Mouse (Mus musculus) left cerebral cortex, adult 2 months (tissue): Measurements from ENCODE around the gene Uck1. TPM values are rescaled to one million over a fixed set of nuclear protein-coding genes. Genes with fewer than 3 reads are reported as not detected.
A peak's percentile ranks its signal among the peaks of the same experiment; 100 is the strongest.
"Not testable (repeated sequence)": the region's sequence is repeated elsewhere in the genome, so short reads cannot be mapped to it uniquely, and the experiment has no call there.

Experiments
- DNase-seq, 2 experiments: peaks; one replicate each; pipeline ENCODE4 v3.0.0; 2021 to 2022; ENCODE audit warnings: low spot score in 2 of 2, mixed read lengths in 1 of 2; ENCODE audit errors: extremely low spot score in 1 of 2
- H3K27ac ChIP-seq: fragments of 200-600 bp; 2 replicates; pipeline ENCODE4 v1.8.1; 2022
- H3K4me3 ChIP-seq: fragments of 200-600 bp; 2 replicates; pipeline ENCODE4 v1.8.1; 2022
- CTCF ChIP-seq: fragments of 200-600 bp; IDR thresholded peaks from 2 replicates; pipeline ENCODE4 v1.8.1; 2022; ENCODE audit warnings: antibody characterized with exemption, mild to moderate bottlenecking, moderate library complexity
- intact Hi-C: fragments of 180-260 bp; cut with DNase I; formaldehyde crosslinking; loops from one replicate; pipeline ENCODE4 v1.15.1; 2025
- long read RNA-seq, 2 experiments: library from polyadenylated mRNA; stranded (forward); transcript quantifications; one replicate each; pipeline ENCODE4 v2.0.0; 2021; ENCODE audit warnings: borderline mapping rate in 2 of 2
- total RNA-seq, 2 experiments: library from RNA; stranded (reverse); gene quantifications; 2 replicates each; pipeline ENCODE4 v1.2.3; 2021

Uck1 gene
- 10 to 100 TPM; 45.9 to 47.1 TPM for total RNA-seq
- long read RNA-seq, experiment 1, transcript Uck1-201 (7 exons, 2,005 nt): major isoform, 43 of 50 reads
- long read RNA-seq, experiment 1, partial matches to known transcripts: 1 of 50 reads
- long read RNA-seq, experiment 1, other reads (novel, unspliced or antisense): 6 of 50 reads
- long read RNA-seq, experiment 2, transcript Uck1-201 (7 exons, 2,005 nt): major isoform, 26 of 40 reads
- long read RNA-seq, experiment 2, partial matches to known transcripts: 6 of 40 reads
- long read RNA-seq, experiment 2, other reads (novel, unspliced or antisense): 8 of 40 reads

DNA sequence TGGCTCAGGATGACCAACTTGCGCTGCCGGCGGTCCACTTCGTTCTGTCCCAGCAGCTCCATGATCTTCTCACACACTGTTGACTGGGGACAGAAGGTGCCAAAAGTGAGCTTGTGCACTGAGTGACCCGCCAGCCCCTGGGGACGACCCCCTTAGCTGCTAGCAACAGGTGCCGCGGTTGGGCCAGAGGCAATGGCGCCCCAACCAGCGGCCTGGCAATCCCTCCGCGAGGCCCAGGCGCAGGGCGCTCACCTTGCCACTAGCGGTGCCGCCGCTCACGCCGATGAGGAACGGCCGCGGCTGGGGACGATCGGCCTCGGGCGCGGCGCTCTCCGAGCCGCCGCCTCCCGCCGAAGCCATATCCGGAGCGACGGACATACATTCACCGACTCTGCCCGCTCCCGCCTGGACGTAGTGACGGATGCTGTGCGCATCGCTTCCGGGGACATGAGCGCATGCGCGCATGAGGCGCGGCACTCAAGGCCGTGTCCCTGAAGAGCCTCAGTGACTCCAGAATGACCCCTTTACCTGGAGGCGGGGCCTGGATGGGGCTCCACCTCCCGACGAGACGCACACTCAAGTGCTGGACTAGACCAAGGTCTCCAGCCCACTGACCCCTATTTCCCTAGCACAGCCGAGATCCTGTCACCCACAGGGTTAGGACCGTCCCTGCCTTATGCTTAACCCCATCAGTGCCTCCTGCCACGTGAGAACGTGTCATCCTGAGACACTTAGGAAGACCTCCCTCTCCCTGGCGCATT is at the start of gene Uck1:
Gene Uck1 (minus strand): TSS at position 503 of the 761 bp plus-strand sequence.
- H3K27ac ChIP-seq: peak within 1 kb of the TSS; percentile 86
- DNase-seq: peak; percentile 87 to 89
- peak within 1 kb of the TSS; percentile 61 for H3K4me3 ChIP-seq
- no peak; the same call in 1 of the 2 replicates for TF ChIP-seq CTCF
- intact Hi-C loops: no loop called here

DNA sequence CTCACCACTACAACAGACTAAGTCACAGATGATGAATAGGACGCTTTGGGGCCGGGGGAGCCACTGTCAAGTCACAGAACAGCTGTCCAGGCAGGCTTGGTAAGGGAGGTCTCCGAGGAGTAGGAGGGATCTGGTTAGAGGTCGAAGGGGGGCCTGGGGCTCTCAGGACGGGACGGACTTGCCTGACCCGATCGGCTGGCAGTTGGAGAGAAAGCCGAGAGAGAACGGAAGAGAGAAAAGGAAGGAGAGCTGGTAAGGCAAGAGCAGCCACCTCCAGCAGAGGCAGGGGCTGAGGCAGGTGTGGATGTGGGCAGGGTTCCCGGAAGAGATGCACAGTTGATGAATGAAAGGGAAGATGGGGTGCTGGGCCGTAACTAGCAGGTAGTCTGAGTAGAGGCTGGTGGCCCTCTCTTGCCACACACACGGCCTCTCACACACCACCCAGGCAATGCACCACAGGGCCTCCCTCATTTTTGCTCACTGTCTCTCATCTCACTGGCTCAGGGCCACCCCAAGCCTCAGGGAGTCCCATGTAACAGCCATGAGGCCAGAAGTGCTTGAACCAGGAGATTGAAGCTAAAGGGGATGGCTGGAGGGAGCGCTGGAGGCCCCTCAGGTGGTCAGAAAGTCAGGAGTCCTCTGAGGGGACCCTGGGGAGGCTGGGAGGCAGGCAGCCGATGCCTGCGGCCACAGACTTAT is 49.1 kb upstream of the Uck1 start:
- Histone ChIP-seq H3K4me3 (no peak overlapping the region), H3K27ac (0 out of 2 replicates have a peak overlapping the region, but pooled peaks have one; percentile 3)
- intact Hi-C loops: loop anchor here (2.0 kb wide), 1 partner anchor 52 kb away; no protein-coding TSS in a partner anchor
- peak in 1 of 2 experiments; percentile 21 for DNase-seq
- TF ChIP-seq CTCF: no peak

DNA sequence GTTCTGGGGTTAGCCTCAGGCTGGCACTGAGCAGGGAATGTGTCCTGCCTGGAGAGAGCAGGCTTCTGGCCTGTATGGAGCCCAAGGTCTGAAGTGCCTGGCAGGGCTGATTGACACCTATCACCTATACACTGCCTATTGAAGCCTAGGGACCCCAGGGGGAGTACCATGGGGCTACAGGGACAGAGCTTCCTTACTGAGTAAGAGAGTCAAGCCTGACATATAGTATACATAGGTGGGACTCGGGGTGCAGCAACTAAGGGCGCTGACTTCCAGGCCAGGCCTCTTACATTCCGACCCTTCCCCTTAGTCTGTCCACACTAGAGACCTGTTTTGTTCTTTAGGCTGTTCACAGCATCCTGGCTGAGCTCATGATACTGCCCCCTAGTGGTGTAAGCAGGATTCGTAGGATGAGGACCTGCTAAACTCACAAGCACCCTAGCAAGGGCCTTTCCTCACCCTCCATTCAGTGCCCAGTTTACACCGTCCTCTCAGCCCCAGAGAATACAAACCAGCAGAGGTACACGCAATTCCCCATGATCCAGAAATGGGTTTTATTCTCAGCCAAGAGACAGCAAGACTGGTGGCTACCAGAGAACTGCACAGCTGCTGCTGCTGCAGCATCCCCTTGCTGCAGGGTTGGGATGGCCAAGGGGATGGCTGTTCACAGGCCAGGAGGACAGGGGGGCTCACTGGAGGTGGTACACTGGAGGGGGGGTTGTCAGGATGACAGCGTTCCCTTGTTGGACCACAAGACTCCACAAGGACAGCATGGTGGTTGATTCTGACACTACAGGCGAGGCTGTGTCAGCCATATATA is 48.2 kb upstream of the Uck1 start:
- intact Hi-C loops: loop anchor here (2.0 kb wide), 1 partner anchor 53 kb away; no protein-coding TSS in a partner anchor
- no peak overlapping the region for H3K4me3 ChIP-seq
- DNase-seq: peak in 1 of 2 experiments; percentile 72
- H3K27ac ChIP-seq: peak overlapping the region; percentile 19; the same call in 1 of the 2 replicates
- TF ChIP-seq CTCF: peak; percentile 88

DNA sequence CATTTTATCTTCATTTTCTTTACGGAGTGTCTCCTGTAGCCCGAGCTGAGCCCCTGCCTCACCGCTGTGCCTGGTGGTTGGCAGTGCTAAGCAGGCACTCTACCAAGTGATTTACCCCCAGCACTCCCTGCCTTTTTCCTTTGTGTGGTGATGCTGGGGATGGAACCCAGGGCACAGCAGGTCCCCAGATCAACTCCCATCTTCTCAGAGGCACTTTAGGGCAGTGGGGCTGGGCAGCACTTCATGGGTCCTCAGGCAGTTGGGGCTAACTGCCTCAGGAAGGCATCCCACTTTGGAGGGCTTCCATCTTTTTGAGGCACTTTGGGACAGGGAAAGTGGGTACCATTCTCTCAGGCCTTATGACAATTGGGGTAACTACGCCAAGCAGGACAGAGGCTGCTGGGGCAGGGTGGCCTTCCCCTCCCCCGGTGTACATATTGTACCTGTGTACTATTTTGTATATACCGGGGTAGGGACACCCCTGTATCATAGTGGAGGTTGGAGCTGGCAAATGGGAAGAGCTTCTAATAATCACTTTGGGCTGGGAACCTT is 47.4 kb upstream of the Uck1 start:
- peak overlapping the region; percentile 19; the same call in 1 of the 2 replicates for H3K27ac ChIP-seq
- intact Hi-C loops: no loop called here
- no peak for TF ChIP-seq CTCF
- peak in 1 of 2 experiments; percentile 11 for DNase-seq
- no peak overlapping the region for H3K4me3 ChIP-seq

DNA sequence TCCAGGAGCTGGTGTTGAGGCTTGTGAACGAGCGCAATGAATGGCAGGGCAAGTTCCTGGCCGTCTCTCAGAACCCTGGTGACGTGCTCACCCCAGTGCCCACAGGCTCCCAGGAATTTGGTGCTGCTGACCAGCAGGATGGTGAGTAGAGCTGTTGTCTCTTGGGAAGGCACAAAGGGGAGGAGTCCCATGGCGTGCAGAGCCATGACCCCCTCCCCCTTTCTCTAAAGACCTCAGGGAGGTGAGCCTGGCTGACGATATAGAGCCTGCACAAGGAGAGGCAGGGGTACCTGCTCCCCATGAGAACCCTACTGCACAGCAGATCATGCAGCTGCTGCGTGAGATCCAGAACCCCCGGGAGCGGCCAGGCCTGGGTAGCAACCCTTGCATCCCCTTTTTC is 46.2 kb upstream of the Uck1 start:
- intact Hi-C loops: no loop called here

DNA sequence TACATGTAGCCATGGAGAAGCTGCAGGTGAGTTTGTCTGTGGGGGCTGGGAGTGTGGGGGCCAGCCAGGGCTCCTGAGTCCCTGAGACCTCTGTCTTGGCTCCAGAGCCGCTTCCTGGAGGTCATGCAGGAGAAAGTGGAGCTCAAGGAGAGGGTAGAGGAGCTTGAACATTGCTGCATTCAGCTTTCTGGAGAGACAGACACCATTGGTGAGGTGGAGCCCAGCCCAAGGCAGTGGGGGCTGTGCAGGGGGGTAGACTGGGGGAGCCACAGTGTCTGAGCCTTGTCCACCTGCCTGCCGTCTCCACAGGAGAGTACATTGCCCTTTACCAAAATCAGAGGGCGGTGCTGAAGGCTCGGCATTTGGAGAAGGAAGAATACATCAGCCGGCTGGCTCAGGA is 45.7 kb upstream of the Uck1 start:
- intact Hi-C loops: no loop called here
- DNase-seq: peak in 1 of 2 experiments; percentile 12
- no peak for TF ChIP-seq CTCF
- Histone ChIP-seq H3K27ac (peak overlapping the region; percentile 7; the same call in 1 of the 2 replicates), H3K4me3 (no peak overlapping the region)

More for the DNA sequence above, 46.2 kb upstream of the Uck1 start:
- Histone ChIP-seq H3K27ac (peak overlapping the region; percentile 7; the same call in 1 of the 2 replicates), H3K4me3 (no peak overlapping the region)
- DNase-seq: peak in 1 of 2 experiments; percentile 14
- no peak for TF ChIP-seq CTCF

DNA sequence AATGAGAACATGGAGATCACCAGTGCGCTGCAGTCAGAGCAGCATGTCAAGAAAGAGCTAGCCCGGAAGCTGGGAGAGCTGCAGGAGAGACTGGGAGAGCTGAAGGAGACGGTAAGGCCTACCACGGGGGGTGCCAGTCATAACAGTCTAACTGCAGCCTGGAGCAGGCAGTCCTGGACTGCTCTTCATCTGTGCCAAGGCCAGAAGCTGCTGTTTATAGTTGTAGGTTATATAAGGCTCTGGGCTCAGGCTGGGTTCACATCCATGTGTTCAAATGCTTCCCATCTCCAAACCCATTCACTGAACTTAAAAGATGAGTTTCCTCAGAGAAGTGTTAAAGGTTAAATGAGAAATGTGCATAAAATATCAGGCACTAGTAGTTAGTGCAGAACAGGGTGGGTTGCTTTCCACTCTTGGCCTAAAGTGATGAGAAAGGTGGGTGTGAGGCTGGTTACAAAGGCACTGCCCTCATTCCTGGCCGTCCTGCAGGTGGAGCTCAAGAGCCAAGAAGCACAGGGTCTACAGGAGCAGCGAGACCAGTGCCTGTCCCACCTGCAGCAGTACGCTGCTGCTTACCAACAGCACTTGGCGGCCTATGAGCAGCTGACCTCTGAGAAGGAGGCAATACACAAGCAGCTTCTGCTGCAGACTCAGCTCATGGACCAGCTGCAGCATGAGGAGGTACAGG is 44.3 kb upstream of the Uck1 start:
- H3K27ac ChIP-seq: peak overlapping the region; percentile 64
- H3K4me3 ChIP-seq: no peak overlapping the region
- peak in 1 of 2 experiments; percentile 74 for DNase-seq
- intact Hi-C loops: no loop called here
- TF ChIP-seq CTCF: peak; percentile 70

DNA sequence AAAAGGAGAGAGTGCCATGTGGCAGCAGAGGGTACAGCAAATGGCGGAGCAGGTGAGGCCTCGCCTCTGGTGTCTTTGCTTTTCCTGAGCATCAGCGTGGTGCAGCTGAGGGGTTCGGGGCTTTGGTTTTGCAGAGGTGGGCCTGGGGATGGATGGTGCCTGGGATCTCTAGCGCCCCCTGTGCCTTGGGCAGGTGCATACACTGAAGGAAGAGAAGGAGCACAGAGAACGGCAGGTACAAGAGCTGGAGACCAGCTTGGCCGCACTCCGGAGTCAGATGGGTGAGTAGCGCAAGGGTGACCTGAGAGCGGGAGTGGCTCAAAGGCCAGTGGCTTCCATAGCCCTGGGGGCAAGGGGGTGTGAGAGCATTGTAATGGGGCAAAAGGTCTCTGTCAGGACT is 43.0 kb upstream of the Uck1 start:
- Histone ChIP-seq H3K4me3 (no peak overlapping the region), H3K27ac (no peak overlapping the region; the same call in 1 of the 2 replicates)
- no peak for DNase-seq
- intact Hi-C loops: no loop called here
- peak; percentile 39 for TF ChIP-seq CTCF

DNA sequence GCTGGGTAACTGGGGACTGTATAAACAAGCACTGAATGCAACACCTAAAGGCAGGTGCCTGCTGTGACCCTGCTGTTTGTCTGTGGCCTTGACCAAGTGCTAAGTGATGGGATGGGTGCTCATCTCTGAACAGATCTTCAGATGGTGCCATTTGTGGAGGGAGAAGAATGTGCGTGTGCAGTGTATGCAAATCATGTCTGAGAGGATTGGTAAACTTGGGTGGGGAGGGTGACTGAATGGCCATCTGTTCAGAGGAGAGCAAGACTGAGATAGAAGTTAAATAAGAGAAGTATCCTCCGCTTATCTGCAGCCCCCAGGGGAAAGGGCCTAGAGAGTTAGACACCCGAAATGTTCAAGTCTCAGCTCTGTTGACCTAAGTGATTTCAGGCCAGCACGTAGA is 39.5 kb upstream of the Uck1 start:
- no peak for DNase-seq
- TF ChIP-seq CTCF: no peak
- H3K4me3 ChIP-seq: no peak overlapping the region
- intact Hi-C loops: no loop called here
- H3K27ac ChIP-seq: peak overlapping the region; percentile 60

DNA sequence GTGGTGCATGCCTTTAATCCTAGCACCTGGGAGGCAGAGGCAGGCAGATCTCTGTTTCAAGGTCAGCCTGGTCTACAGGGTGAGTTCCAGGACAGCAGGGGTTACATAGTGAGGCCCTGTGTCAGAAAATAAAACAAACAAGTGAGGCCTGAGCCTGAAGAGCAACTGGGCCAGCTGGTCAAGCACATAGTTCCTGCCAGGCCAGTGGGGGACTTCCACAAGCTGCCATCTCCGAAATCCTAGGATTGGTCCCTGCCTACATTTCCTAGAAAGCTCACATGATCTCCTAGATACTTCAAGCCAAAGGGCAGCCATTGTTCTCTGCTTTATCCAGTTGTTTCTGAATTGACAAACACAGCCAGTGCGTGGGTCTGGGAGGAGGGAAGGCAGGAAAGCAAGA is 35.9 kb upstream of the Uck1 start:
- intact Hi-C loops, H3K4me3 ChIP-seq, H3K27ac ChIP-seq, DNase-seq: not testable (repeated sequence)
